Mouse (Mus musculus) heart, postnatal 25 days (tissue): ENCODE results near the gene Wdr46. TPM values are rescaled to one million over a fixed set of nuclear protein-coding genes. Genes with fewer than 3 reads are reported as not detected.
A peak's percentile ranks its signal among the peaks of the same experiment; 100 is the strongest.
"Not testable (repeated sequence)": the region's sequence is repeated elsewhere in the genome, so short reads cannot be mapped to it uniquely, and the experiment has no call there.

Source experiments
- DNase-seq: peaks from one replicate; pipeline ENCODE4 v3.0.0; 2022; ENCODE audit warnings: low spot score
- intact Hi-C: fragments of 180-260 bp; cut with DNase I; formaldehyde crosslinking; loops from one replicate; pipeline ENCODE4 v1.15.1; 2025
- total RNA-seq, 2 experiments: library from RNA; stranded (reverse); gene quantifications; 2 replicates each; pipeline ENCODE4 v1.2.3; 2021

Gene Wdr46
- total RNA-seq, 2 experiments from 2014 or later, result 9.3 to 10.2 TPM

GRCm38 (mm10) chr17:33948090-33948904 lies 7.8 kb downstream of the Wdr46 start:
- intact Hi-C loops, result no loop called here

GRCm38 (mm10) chr17:33948905-33949537 lies 8.6 kb downstream of the Wdr46 start:
- intact Hi-C loops, result no loop called here
- DNase-seq, result no peak

More at GRCm38 (mm10) chr17:33948090-33948904, 7.8 kb downstream of the Wdr46 start:
- no peak for DNase-seq

GRCm38 (mm10) chr17:33950131-33950625 lies 9.7 kb downstream of the Wdr46 start:
- intact Hi-C loops, result no loop called here
- no peak for DNase-seq

GRCm38 (mm10) chr17:33951021-33951946 lies 10.8 kb downstream of the Wdr46 start, which contains the start of gene B3galt4:
Gene B3galt4 (minus strand): TSS chr17:33951488.
- DNase-seq, result peak; percentile 54
- intact Hi-C loops, result no loop called here

GRCm38 (mm10) chr17:33952015-33952414 lies 11.6 kb downstream of the Wdr46 start:
- DNase-seq, intact Hi-C loops: not testable (repeated sequence)

- no peak for DNase-seq
- intact Hi-C loops, result no loop called here
These were observed 12.4 kb downstream of the Wdr46 start for GRCm38 (mm10) chr17:33952879-33953278.

- intact Hi-C loops, result no loop called here
These were observed 12.8 kb downstream of the Wdr46 start for GRCm38 (mm10) chr17:33953310-33953709.

GRCm38 (mm10) chr17:33953961-33954565 lies 13.6 kb downstream of the Wdr46 start:
- intact Hi-C loops, result no loop called here

More at GRCm38 (mm10) chr17:33953310-33953709, 12.8 kb downstream of the Wdr46 start:
- DNase-seq, result no peak

GRCm38 (mm10) chr17:33954646-33955554 lies 14.4 kb downstream of the Wdr46 start:
- DNase-seq, result no peak
- intact Hi-C loops, result loop anchor here (1.0 to 5.0 kb wide), 2 partner anchors 15 to 1397 kb away; partner anchors contain the start of genes Pfdn6 and Wdr46

More at GRCm38 (mm10) chr17:33953961-33954565, 13.6 kb downstream of the Wdr46 start:
- no peak for DNase-seq

GRCm38 (mm10) chr17:33955555-33956214 lies 15.2 kb downstream of the Wdr46 start, which contains the start of the genes Vps52 and Rps18:
Gene Vps52 (plus strand): TSS chr17:33955812.
Gene Rps18 (minus strand): TSS chr17:33956001.
- peak; percentile 92 for DNase-seq
- intact Hi-C loops, result loop anchor here (1.0 to 5.0 kb wide), 2 partner anchors 15 to 1397 kb away; partner anchors contain the start of genes Pfdn6 and Wdr46

- intact Hi-C loops, result loop anchor here (5.0 kb wide), 1 partner anchor 1396 kb away; no protein-coding TSS in a partner anchor
- DNase-seq, result no peak
These were observed 15.9 kb downstream of the Wdr46 start for GRCm38 (mm10) chr17:33956336-33956735.

- intact Hi-C loops, result loop anchor here (1.0 to 5.0 kb wide), 2 partner anchors 64 to 1395 kb away; no protein-coding TSS in a partner anchor
- no peak for DNase-seq
These were observed 17.0 kb downstream of the Wdr46 start for GRCm38 (mm10) chr17:33957493-33957892.

- DNase-seq, result no peak
- intact Hi-C loops, result loop anchor here (5.0 kb wide), 1 partner anchor 1394 kb away; no protein-coding TSS in a partner anchor
These were observed 18.0 kb downstream of the Wdr46 start for GRCm38 (mm10) chr17:33958451-33958850.

- intact Hi-C loops, result loop anchor here (5.0 kb wide), 1 partner anchor 1393 kb away; no protein-coding TSS in a partner anchor
- no peak for DNase-seq
These were observed 18.7 kb downstream of the Wdr46 start for GRCm38 (mm10) chr17:33959135-33959534.

- no peak for DNase-seq
- intact Hi-C loops, result loop anchor here (2.0 to 5.0 kb wide), 2 partner anchors 1345 to 1392 kb away; no protein-coding TSS in a partner anchor
These were observed 19.5 kb downstream of the Wdr46 start for GRCm38 (mm10) chr17:33959948-33960347.

GRCm38 (mm10) chr17:33962876-33963275 lies 22.4 kb downstream of the Wdr46 start:
- intact Hi-C loops, result no loop called here
- DNase-seq, result no peak
